Mouse (Mus musculus): ENCODE results near the gene Chrne.

- TF ChIP-seq CTCF (IDR thresholded peaks at IDR 0.05) (no peak), POLR2A (IDR thresholded peaks at IDR 0.05; ENCODE audit: insufficient read depth, low read depth, low read length) (0 out of 2 replicates have a peak, but pooled peaks have one; percentile 40), EP300 (IDR thresholded peaks at IDR 0.05; ENCODE audit: insufficient read depth, low read depth, low read length) (no peak)
These were observed 32.1 kb downstream of the Chrne start for GRCm38 (mm10) chr11:70586954-70587353.
